Mouse (Mus musculus): ENCODE data around the gene Arrdc2. TPM values are rescaled to one million over a fixed set of nuclear protein-coding genes. Genes with fewer than 3 reads are reported as not detected.

The Arrdc2 gene
- polyA plus RNA-seq, 1 experiment from 2014 or later, result 6.7 TPM

DNA sequence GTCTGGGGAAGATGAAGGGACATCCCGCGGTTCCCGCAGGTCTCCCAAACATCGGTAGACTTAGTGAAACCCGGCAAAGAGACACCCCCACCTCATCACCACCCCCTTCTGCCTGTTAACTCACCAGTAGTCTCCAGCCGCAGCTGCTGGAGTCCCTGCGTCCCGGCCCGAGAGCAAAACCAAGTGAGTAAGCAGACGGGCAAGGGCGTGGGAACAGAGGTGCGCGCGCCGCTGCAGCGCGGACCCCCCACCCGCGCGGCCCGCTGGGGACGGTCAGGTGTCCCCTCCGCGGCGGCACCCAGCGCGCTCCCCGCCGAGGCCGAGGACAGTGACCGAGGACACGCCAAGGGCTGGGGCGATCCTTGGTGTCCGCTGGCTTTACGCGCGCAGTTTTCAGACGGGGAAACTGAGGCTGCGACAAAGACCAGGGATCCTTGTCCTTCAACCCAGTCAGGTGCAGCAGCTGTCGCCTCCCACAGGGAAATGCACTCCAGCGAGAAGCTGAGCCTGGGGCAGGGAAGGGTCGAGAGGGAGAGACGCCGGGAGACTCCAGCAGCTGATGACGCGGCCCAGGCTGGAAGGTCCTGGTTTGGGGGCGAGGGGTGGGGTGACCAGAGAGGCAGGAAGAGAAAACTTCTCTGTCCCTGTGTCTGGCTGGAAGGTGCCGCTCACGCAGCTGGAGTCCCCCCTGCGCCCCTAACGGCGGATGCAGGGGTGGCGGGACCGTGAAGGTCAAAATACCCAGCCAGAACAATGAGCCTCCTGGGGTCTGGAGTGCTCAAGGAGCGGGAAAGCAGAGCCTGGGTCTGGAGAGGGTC lies 23.5 kb upstream of the Arrdc2 start, which contains the start of gene Kcnn1:
Gene Kcnn1, minus strand, starts transcription at position 435 of the 818 bp plus-strand sequence.
- H3K9ac ChIP-seq, result peak within 1 kb of the TSS; percentile 23; the same call in 1 of the 2 replicates
- peak within 1 kb of the TSS; percentile 60 for H3K4me3 ChIP-seq
- ATAC-seq (ENCODE audit: insufficient number of reproducible peaks, low FRiP score, low TSS enrichment, low read depth), result no peak
- no peaks in the 10 kb centered on the region for H3K9me3 ChIP-seq
- 0 out of 2 replicates have a peak, but pooled peaks cover 5% of the 10 kb centered on the region for H3K36me3 ChIP-seq
- peaks cover 33% of the 10 kb centered on the region for H3K27me3 ChIP-seq
- peak within 1 kb of the TSS; percentile 80 for H3K4me2 ChIP-seq
- H3K27ac ChIP-seq, result no peak within 1 kb of the TSS
- peaks cover 45% of the 10 kb centered on the region for H3K4me1 ChIP-seq
- under 1% methylated on average over 55 of the region's 55 CpGs for WGBS

DNA sequence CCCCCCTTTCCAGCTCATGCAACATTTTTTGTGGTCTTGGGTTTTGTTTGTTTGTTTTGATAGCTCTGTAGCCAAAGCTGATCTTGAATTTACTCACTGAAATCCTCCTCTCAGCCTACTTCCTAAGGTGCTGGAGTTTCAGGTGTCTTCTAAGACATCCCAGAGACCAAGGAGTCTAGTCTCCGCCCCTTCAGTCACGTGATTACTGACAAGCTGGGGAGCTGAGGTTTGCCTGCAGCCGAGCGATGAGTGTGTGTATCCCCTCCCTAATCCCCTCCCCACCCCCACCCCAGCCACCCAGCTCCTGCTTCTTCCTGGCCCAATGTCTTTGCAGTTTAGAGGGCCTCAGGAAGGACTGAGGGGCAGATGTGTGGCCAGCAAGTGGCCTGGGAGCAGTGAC lies 18.0 kb upstream of the Arrdc2 start:
- Histone ChIP-seq H3K4me1 (peaks cover 28% of the 10 kb centered on the region), H3K9me3 (no peaks in the 10 kb centered on the region), H3K4me3 (0 out of 2 replicates have a peak overlapping the region, but pooled peaks have one; percentile 49), H3K27me3 (peaks cover 13% of the 10 kb centered on the region), H3K27ac (no peak overlapping the region; the same call in 1 of the 2 replicates), H3K9ac (no peak overlapping the region), H3K4me2 (peak overlapping the region; percentile 75; the same call in 1 of the 2 replicates), H3K36me3 (no peaks in the 10 kb centered on the region)
- WGBS, result 8% methylated on average over 4 of the region's 4 CpGs
- ATAC-seq (ENCODE audit: insufficient number of reproducible peaks, low FRiP score, low TSS enrichment, low read depth), result no peak

DNA sequence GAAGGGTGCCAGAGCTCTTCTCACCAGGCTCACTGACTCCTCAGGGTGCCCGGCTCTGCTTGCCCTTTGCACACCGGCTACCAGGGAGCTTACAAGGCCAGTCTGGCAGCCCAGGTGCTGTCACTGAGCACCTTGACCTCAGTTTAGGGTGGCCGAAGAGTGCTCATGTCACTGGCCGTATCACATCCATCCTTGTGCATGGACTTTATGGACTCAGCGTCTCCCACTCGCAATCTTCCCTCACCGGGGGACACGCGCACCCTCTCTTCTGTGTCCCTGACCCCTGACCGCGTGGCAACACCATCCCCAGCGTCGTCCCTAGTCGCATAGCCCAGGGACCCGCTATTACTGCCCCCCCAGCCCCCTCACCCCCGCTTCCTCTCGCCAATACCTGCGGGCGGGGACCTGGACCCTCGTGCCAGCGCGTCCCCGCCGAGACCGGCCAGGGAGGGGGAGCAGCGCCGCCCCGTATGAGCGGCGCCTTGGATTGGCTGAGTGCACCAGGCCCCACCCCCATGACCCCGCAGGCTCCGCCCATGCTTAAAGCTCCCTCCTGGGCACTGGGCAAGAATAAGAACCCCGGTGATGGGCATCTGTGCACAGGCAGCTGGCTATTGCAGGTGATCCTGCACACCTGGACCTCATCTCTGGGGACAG lies 17.1 kb upstream of the Arrdc2 start:
- H3K27ac ChIP-seq, result no peak overlapping the region
- peaks cover 36% of the 10 kb centered on the region for H3K4me1 ChIP-seq
- no peaks in the 10 kb centered on the region for H3K9me3 ChIP-seq
- no peak for ATAC-seq (ENCODE audit: insufficient number of reproducible peaks, low FRiP score, low TSS enrichment, low read depth)
- peak overlapping the region; percentile 75 for H3K4me2 ChIP-seq
- H3K36me3 ChIP-seq, result no peaks in the 10 kb centered on the region
- H3K9ac ChIP-seq, result peak overlapping the region; percentile 55
- peaks cover 5% of the 10 kb centered on the region for H3K27me3 ChIP-seq
- peak overlapping the region; percentile 49 for H3K4me3 ChIP-seq
- 6% methylated on average over 31 of the region's 33 CpGs for WGBS

DNA sequence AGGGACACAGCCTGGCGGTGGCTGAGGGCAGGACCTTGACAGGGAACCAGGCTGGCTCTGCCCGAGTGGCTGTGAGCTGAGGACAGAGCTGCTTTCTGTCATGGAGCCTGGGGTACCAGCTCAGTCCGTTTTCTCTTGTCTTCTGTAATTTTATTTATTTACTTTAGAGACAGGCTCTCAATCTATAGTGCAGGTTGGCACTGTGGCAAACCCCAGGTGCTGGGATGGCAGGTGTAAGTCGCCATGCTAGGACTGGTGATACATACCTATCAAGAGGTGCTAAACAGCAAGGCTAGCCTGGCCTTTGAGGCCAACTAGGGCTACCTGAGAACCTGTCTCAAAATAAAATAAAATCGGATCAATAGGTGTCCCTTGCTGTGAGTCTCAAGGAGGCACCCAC lies 16.5 kb upstream of the Arrdc2 start:
- H3K27me3 ChIP-seq, result no peaks in the 10 kb centered on the region
- H3K4me1 ChIP-seq, result peaks cover 38% of the 10 kb centered on the region
- H3K36me3 ChIP-seq, result no peaks in the 10 kb centered on the region
- ATAC-seq (ENCODE audit: insufficient number of reproducible peaks, low FRiP score, low TSS enrichment, low read depth), result no peak
- H3K4me3 ChIP-seq, result 0 out of 2 replicates have a peak overlapping the region, but pooled peaks have one; percentile 49
- H3K4me2 ChIP-seq, result 0 out of 2 replicates have a peak overlapping the region, but pooled peaks have one; percentile 75
- no peak overlapping the region for H3K9ac ChIP-seq
- WGBS, result 65% methylated on average over 5 of the region's 5 CpGs
- H3K9me3 ChIP-seq, result no peaks in the 10 kb centered on the region
- no peak overlapping the region for H3K27ac ChIP-seq

DNA sequence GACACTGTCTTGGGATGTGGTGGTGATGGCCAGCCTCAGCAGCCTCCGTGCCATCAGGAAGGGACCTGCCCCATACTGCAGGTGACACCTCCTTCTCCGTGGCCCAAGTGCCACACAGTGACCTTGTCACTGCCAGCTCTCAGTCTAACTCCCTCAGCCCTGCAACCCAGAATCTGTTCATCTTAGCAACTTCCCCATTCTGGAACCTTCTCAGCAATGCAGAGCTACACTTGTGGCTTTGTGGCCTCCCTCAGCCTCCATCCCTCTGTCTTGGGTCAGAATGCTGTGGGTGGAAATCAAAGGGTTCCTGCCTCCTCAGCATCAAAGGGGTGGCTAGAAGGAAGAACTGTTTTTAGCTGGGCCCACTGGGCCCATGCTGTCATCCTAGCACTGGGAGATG lies 14.3 kb upstream of the Arrdc2 start:
- H3K36me3 ChIP-seq, result no peaks in the 10 kb centered on the region
- no peak overlapping the region for H3K9ac ChIP-seq
- H3K4me3 ChIP-seq, result no peak overlapping the region
- no peak for ATAC-seq (ENCODE audit: insufficient number of reproducible peaks, low FRiP score, low TSS enrichment, low read depth)
- H3K4me1 ChIP-seq, result peaks cover 37% of the 10 kb centered on the region
- H3K9me3 ChIP-seq, result no peaks in the 10 kb centered on the region
- WGBS, result 66% methylated on average over 2 of the region's 2 CpGs
- H3K27ac ChIP-seq, result no peak overlapping the region
- no peak overlapping the region for H3K4me2 ChIP-seq
- H3K27me3 ChIP-seq, result no peaks in the 10 kb centered on the region

DNA sequence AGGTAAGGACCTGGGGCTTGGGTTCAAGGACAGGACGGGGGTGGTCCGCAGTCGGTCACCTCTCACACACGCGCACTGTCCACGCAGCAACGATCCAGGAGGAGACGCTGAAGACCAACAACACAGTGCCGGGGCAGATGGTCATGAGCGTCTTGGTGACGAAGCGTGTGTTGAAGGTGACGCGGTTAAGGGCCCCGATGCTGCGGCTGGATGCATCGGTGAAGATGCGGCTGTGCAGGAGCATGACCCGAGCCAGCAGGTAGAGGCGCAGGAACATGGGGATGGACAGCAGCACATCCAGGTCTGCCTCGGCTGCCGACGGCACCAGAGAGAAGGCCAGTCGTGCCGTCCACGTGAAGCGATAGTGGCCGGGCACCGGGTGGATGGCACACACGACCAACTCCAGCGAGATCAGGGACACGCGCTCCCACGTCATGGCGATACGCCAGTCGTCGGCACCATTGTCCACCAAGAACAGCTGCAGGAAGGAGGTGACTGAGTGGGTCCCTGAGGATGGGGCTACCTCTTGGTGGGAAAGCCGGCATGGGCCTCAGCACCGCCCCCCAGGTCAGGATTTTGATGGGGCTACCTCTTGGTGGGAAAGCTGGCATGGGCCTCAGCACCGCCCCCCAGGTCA lies 13.2 kb upstream of the Arrdc2 start:
- Histone ChIP-seq H3K4me3 (no peak overlapping the region), H3K27ac (no peak overlapping the region), H3K9me3 (no peaks in the 10 kb centered on the region), H3K4me2 (no peak overlapping the region), H3K27me3 (no peaks in the 10 kb centered on the region), H3K9ac (no peak overlapping the region), H3K4me1 (peaks cover 27% of the 10 kb centered on the region), H3K36me3 (no peaks in the 10 kb centered on the region)
- 90% methylated on average over 41 of the region's 41 CpGs for WGBS
- no peak for ATAC-seq (ENCODE audit: insufficient number of reproducible peaks, low FRiP score, low TSS enrichment, low read depth)

DNA sequence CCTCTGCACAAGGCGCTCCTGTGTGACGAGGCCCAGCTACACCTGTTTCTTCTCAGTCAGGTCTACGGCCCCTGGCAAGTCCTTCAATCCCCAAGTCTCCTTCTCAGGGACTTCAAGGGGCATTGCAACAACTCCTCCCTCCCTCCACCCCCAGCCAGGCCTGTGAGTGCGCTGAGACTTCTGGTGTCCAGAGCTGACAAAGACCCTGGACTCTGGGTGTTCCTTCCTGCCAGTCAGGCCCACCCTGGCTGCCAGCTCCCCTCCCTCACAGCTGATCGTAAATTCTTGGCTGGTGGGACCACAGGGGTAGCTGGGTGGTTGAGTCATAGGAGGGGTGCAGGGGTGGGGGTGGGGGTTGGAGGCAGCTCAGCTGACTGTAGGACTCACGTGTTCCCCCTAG lies 12.3 kb upstream of the Arrdc2 start:
- Histone ChIP-seq H3K9ac (no peak overlapping the region), H3K4me2 (no peak overlapping the region), H3K4me1 (peaks cover 19% of the 10 kb centered on the region), H3K27me3 (no peaks in the 10 kb centered on the region; the same call in 1 of the 2 replicates), H3K4me3 (no peak overlapping the region), H3K27ac (no peak overlapping the region), H3K36me3 (no peaks in the 10 kb centered on the region), H3K9me3 (no peaks in the 10 kb centered on the region)
- WGBS, result 28% methylated on average over 6 of the region's 6 CpGs
- no peak for ATAC-seq (ENCODE audit: insufficient number of reproducible peaks, low FRiP score, low TSS enrichment, low read depth)

DNA sequence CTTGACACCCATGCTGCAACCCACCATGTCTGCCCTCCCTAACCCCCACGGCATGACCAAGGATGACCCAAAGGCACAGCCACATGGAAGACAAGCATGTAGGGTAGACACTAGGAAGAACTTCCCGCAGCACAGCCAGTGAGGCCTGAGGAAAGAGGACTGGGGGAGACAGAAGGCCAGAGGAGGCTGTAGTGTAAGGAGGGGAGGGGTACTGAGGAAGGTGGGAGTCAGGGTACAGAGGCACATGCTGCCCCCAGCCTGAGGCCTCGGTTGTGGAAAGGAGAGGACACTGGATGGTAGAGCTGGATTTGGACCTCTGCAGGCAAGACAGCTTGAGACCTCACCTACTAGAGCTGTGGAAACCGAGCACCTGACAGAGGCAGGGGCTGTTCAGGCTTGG lies 11.4 kb upstream of the Arrdc2 start:
- 86% methylated on average over 4 of the region's 4 CpGs for WGBS
- H3K9me3 ChIP-seq, result no peaks in the 10 kb centered on the region

DNA sequence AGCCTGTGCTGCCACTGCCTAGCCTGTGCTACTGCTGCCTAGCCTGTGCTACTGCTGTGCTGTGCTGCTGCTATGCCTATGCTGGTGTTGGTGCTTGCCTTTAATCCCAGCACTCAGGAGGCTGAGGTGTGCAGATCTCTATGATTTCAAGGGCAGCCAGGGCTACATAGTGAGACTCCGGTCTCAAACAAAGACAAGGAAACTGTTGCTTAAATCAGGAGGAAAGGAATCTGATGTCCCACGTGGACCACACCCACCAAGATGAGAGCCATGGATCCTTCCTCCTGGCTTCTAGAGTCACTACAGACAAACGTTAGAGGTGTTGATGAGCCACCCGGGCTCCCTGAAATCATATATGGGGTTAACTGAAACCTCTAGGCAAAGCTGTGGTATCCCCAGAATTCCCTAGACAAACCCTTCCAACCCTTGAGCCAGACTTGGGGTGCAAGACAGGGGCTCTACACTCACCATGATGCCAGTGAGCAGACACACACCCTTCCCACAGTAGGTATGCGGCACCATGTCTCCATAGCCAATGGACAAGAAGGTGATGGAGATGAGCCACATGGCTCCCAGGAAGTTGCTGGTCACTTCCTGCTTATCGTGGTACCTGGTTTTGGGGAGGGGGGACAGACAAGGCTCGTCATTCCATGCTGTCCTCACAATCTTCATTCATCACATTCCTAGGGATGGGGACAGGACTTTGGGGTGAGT lies 10.8 kb upstream of the Arrdc2 start:
- Histone ChIP-seq H3K36me3 (no peaks in the 10 kb centered on the region), H3K4me1 (peaks cover 13% of the 10 kb centered on the region), H3K4me2 (no peak overlapping the region), H3K9ac (no peak overlapping the region), H3K9me3 (no peaks in the 10 kb centered on the region), H3K4me3 (no peak overlapping the region), H3K27me3 (no peaks in the 10 kb centered on the region; the same call in 1 of the 2 replicates), H3K27ac (no peak overlapping the region)
- no peak for ATAC-seq (ENCODE audit: insufficient number of reproducible peaks, low FRiP score, low TSS enrichment, low read depth)
- 72% methylated on average over 7 of the region's 7 CpGs for WGBS

More for the DNA sequence above, 11.4 kb upstream of the Arrdc2 start:
- H3K27ac ChIP-seq, result no peak overlapping the region
- no peak overlapping the region for H3K4me2 ChIP-seq
- H3K4me3 ChIP-seq, result no peak overlapping the region
- no peaks in the 10 kb centered on the region; the same call in 1 of the 2 replicates for H3K27me3 ChIP-seq
- no peak for ATAC-seq (ENCODE audit: insufficient number of reproducible peaks, low FRiP score, low TSS enrichment, low read depth)
- H3K9ac ChIP-seq, result no peak overlapping the region
- peaks cover 13% of the 10 kb centered on the region for H3K4me1 ChIP-seq
- no peaks in the 10 kb centered on the region for H3K36me3 ChIP-seq

DNA sequence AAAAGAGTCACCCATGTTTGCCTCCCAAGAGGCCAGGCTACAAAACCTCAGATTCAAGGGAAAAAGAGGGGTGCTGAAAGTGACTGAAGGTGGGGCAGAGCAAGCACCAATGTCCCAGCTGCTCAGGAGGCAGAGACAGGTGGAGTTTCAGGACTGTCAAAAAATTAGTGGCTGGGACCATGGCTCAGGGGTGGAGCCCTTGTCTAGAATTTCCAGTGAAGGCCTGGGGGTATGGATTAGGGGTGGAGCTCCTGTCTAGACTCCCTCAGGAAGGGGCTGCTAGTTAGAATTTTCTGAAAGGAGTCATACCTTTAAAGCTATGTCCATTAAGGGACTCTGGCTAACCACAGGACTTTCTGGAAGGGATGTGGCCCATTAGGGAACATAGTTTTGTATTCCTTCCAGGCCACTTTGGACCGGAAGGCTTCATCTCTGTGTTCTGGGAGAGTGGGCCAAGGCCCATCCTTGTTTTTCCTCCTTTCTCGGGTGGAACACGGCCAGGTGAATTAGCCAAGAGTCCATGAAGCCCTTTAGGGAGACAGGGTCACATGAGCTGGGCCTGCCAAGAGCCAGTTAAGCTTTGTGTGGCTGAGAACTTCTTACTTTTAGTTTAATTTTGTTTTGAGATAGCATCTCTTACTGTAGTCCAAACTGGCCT lies 9.9 kb upstream of the Arrdc2 start:
- Histone ChIP-seq H3K9ac (no peak overlapping the region), H3K4me1 (peaks cover 20% of the 10 kb centered on the region), H3K27me3 (no peaks in the 10 kb centered on the region; the same call in 1 of the 2 replicates), H3K36me3 (no peaks in the 10 kb centered on the region), H3K9me3 (no peaks in the 10 kb centered on the region), H3K4me2 (no peak overlapping the region), H3K27ac (no peak overlapping the region), H3K4me3 (no peak overlapping the region)
- 69% methylated on average over 3 of the region's 3 CpGs for WGBS
- no peak for ATAC-seq (ENCODE audit: insufficient number of reproducible peaks, low FRiP score, low TSS enrichment, low read depth)
